Mouse (Mus musculus) intestine, embryonic 16.5 days (tissue): Measurements from ENCODE around the gene Ube4a. TPM values are rescaled to one million over a fixed set of nuclear protein-coding genes. Genes with fewer than 3 reads are reported as not detected.

Experiments
- ATAC-seq: fragments of 200-750 bp; cut with Nextera tagmentation; 2 replicates; pipeline ENCODE4 v1.8.0; 2017; ENCODE audit warnings: moderate TSS enrichment, moderate library complexity
- H3K27ac ChIP-seq: fragments of 300-500 bp; sonication (generic); 2 replicates; pipeline ENCODE4 v1.5.1; 2014; ENCODE audit warnings: mild to moderate bottlenecking, low read length
- H3K27me3 ChIP-seq: fragments of 300-500 bp; sonication (generic); replicated peaks from 2 replicates; pipeline ENCODE4 v1.6.1; 2014; ENCODE audit warnings: low read length, control low read depth, mixed read lengths; ENCODE audit not compliant: control insufficient read depth, insufficient read depth
- H3K36me3 ChIP-seq: fragments of 300-500 bp; sonication (generic); 2 replicates; pipeline ENCODE4 v1.6.1; 2014; ENCODE audit warnings: low read length, control low read depth; ENCODE audit not compliant: control insufficient read depth, insufficient read depth
- H3K4me1 ChIP-seq: fragments of 300-500 bp; sonication (generic); 2 replicates; pipeline ENCODE4 v1.6.1; 2014; ENCODE audit warnings: low read length, control low read depth, mixed read lengths; ENCODE audit not compliant: control insufficient read depth, insufficient read depth
- H3K4me2 ChIP-seq: fragments of 300-500 bp; sonication (generic); 2 replicates; pipeline ENCODE4 v1.6.1; 2014; ENCODE audit warnings: low read depth, low read length, control low read depth
- H3K4me3 ChIP-seq: fragments of 300-500 bp; sonication (generic); 2 replicates; pipeline ENCODE4 v1.5.1; 2014; ENCODE audit warnings: mild to moderate bottlenecking, low read length
- H3K9ac ChIP-seq: fragments of 300-500 bp; sonication (generic); 2 replicates; pipeline ENCODE4 v1.6.1; 2014; ENCODE audit warnings: low read depth, low read length
- H3K9me3 ChIP-seq: fragments of 300-500 bp; sonication (generic); 2 replicates; pipeline ENCODE4 v1.6.1; 2016; ENCODE audit warnings: low read length, control low read depth; ENCODE audit not compliant: control insufficient read depth
- WGBS: fragments of 180-500 bp; shearing (Covaris S2); extraction: QIAGEN DNeasy Blood & Tissue Kit; methylation state at CpG from one replicate; pipeline ENCODE4 v1.1.7; 2014; 5-methylcytosine and 5-hydroxymethylcytosine counted together
- polyA plus RNA-seq: library from polyadenylated mRNA; unstranded; fragments of >200 nt; fragmentation: Nextera tagmentation; extraction: Ambion mirVana; gene quantifications from 2 replicates; pipeline ENCODE4 v1.2.1, GENCODE M21; 2015

Ube4a gene
- polyA plus RNA-seq, 1 experiment from 2014 or later: 23.0 TPM

GRCm38 (mm10) chr9:44920374-44921122 lies 44.9 kb downstream of the Ube4a start, which contains the start of gene Atp5l:
Atp5l (minus strand) TSS chr9:44920742.
- Histone ChIP-seq H3K9me3 (no peaks in the 10 kb centered on the region), H3K4me1 (peaks cover 7% of the 10 kb centered on the region), H3K36me3 (no peaks in the 10 kb centered on the region), H3K4me2 (peak within 1 kb of the TSS; percentile 63), H3K4me3 (peak within 1 kb of the TSS; percentile 82), H3K27me3 (no peaks in the 10 kb centered on the region), H3K27ac (peak within 1 kb of the TSS; percentile 87), H3K9ac (peak within 1 kb of the TSS; percentile 99)
- under 1% methylated on average over 48 of the region's 48 CpGs for WGBS
- peak; percentile 88 for ATAC-seq

- H3K4me2 ChIP-seq: peak overlapping the region; percentile 63
- no peak overlapping the region for H3K27ac ChIP-seq
- whole genome bisulfite sequencing: 33% methylated on average over 2 of the region's 2 CpGs
- no peaks in the 10 kb centered on the region for H3K9me3 ChIP-seq
- no peaks in the 10 kb centered on the region for H3K36me3 ChIP-seq
- peak overlapping the region; percentile 99 for H3K9ac ChIP-seq
- no peak for ATAC-seq
- no peaks in the 10 kb centered on the region for H3K27me3 ChIP-seq
- H3K4me1 ChIP-seq: peaks cover 7% of the 10 kb centered on the region
- H3K4me3 ChIP-seq: peak overlapping the region; percentile 82
These were observed 45.8 kb downstream of the Ube4a start for GRCm38 (mm10) chr9:44919606-44920005.

GRCm38 (mm10) chr9:44916196-44916595 lies 49.2 kb downstream of the Ube4a start:
- Histone ChIP-seq H3K4me2 (no peak overlapping the region), H3K27me3 (no peaks in the 10 kb centered on the region), H3K36me3 (peaks cover 3% of the 10 kb centered on the region; the same call in 1 of the 2 replicates), H3K27ac (no peak overlapping the region), H3K4me3 (no peak overlapping the region), H3K4me1 (peaks cover 7% of the 10 kb centered on the region), H3K9ac (no peak overlapping the region), H3K9me3 (no peaks in the 10 kb centered on the region)
- no peak for ATAC-seq
- 54% methylated on average over 1 of the region's 1 CpGs for WGBS

GRCm38 (mm10) chr9:44914706-44915105 lies 50.7 kb downstream of the Ube4a start:
- no peak overlapping the region for H3K4me3 ChIP-seq
- H3K27ac ChIP-seq: no peak overlapping the region
- H3K9ac ChIP-seq: no peak overlapping the region
- ATAC-seq: no peak
- H3K4me2 ChIP-seq: no peak overlapping the region
- H3K36me3 ChIP-seq: peaks cover 9% of the 10 kb centered on the region; the same call in 1 of the 2 replicates
- peaks cover 7% of the 10 kb centered on the region for H3K4me1 ChIP-seq
- 32% methylated on average over 4 of the region's 4 CpGs for WGBS
- H3K9me3 ChIP-seq: no peaks in the 10 kb centered on the region
- H3K27me3 ChIP-seq: no peaks in the 10 kb centered on the region

GRCm38 (mm10) chr9:44911365-44911764 lies 54.0 kb downstream of the Ube4a start:
- Histone ChIP-seq H3K27ac (no peak overlapping the region), H3K4me3 (no peak overlapping the region), H3K4me1 (no peaks in the 10 kb centered on the region; the same call in none of the 2 replicates), H3K9ac (no peak overlapping the region), H3K36me3 (peaks cover 9% of the 10 kb centered on the region; the same call in 1 of the 2 replicates), H3K9me3 (no peaks in the 10 kb centered on the region), H3K4me2 (no peak overlapping the region), H3K27me3 (no peaks in the 10 kb centered on the region)
- ATAC-seq: no peak
- 90% methylated on average over 4 of the region's 4 CpGs for WGBS

- H3K4me1 ChIP-seq: no peaks in the 10 kb centered on the region
- H3K4me2 ChIP-seq: no peak overlapping the region
- WGBS: 66% methylated on average over 4 of the region's 4 CpGs
- no peak overlapping the region for H3K9ac ChIP-seq
- no peak overlapping the region for H3K27ac ChIP-seq
- no peaks in the 10 kb centered on the region for H3K9me3 ChIP-seq
- H3K4me3 ChIP-seq: no peak overlapping the region
- no peak for ATAC-seq
- 0 out of 2 replicates have a peak, but pooled peaks cover 2% of the 10 kb centered on the region for H3K36me3 ChIP-seq
- no peaks in the 10 kb centered on the region for H3K27me3 ChIP-seq
These were observed 59.8 kb downstream of the Ube4a start for GRCm38 (mm10) chr9:44905620-44906019.

- Histone ChIP-seq H3K36me3 (no peaks in the 10 kb centered on the region), H3K4me2 (no peak overlapping the region), H3K9me3 (no peaks in the 10 kb centered on the region), H3K4me1 (no peaks in the 10 kb centered on the region), H3K27me3 (no peaks in the 10 kb centered on the region), H3K27ac (no peak overlapping the region), H3K9ac (no peak overlapping the region), H3K4me3 (no peak overlapping the region)
- no peak for ATAC-seq
- 53% methylated on average over 5 of the region's 5 CpGs for WGBS
These were observed 60.4 kb downstream of the Ube4a start for GRCm38 (mm10) chr9:44904964-44905363.

GRCm38 (mm10) chr9:44903856-44904255 lies 61.5 kb downstream of the Ube4a start:
- ATAC-seq: no peak
- Histone ChIP-seq H3K27me3 (no peaks in the 10 kb centered on the region), H3K9me3 (no peaks in the 10 kb centered on the region), H3K4me2 (no peak overlapping the region), H3K27ac (no peak overlapping the region), H3K36me3 (no peaks in the 10 kb centered on the region), H3K9ac (no peak overlapping the region), H3K4me3 (no peak overlapping the region), H3K4me1 (no peaks in the 10 kb centered on the region)
- WGBS: 78% methylated on average over 4 of the region's 4 CpGs

- H3K4me2 ChIP-seq: no peak overlapping the region
- H3K27ac ChIP-seq: no peak overlapping the region
- no peak for ATAC-seq
- H3K4me1 ChIP-seq: no peaks in the 10 kb centered on the region
- H3K9me3 ChIP-seq: no peaks in the 10 kb centered on the region
- H3K4me3 ChIP-seq: no peak overlapping the region
- 65% methylated on average over 4 of the region's 4 CpGs for WGBS
- no peak overlapping the region for H3K9ac ChIP-seq
- no peaks in the 10 kb centered on the region for H3K27me3 ChIP-seq
- H3K36me3 ChIP-seq: no peaks in the 10 kb centered on the region
These were observed 65.0 kb downstream of the Ube4a start for GRCm38 (mm10) chr9:44900402-44900801.
